Mouse (Mus musculus) intestine, embryonic 16.5 days (tissue): ENCODE data around the gene Dhx40. TPM values are rescaled to one million over a fixed set of nuclear protein-coding genes. Genes with fewer than 3 reads are reported as not detected.
A peak's percentile ranks its signal among the peaks of the same experiment; 100 is the strongest.

Experiments used
- ATAC-seq: fragments of 200-750 bp; cut with Nextera tagmentation; 2 replicates; pipeline ENCODE4 v1.8.0; 2017; ENCODE audit warnings: moderate TSS enrichment, moderate library complexity
- H3K27ac ChIP-seq: fragments of 300-500 bp; sonication (generic); 2 replicates; pipeline ENCODE4 v1.5.1; 2014; ENCODE audit warnings: mild to moderate bottlenecking, low read length
- H3K27me3 ChIP-seq: fragments of 300-500 bp; sonication (generic); replicated peaks from 2 replicates; pipeline ENCODE4 v1.6.1; 2014; ENCODE audit warnings: low read length, control low read depth, mixed read lengths; ENCODE audit not compliant: control insufficient read depth, insufficient read depth
- H3K36me3 ChIP-seq: fragments of 300-500 bp; sonication (generic); 2 replicates; pipeline ENCODE4 v1.6.1; 2014; ENCODE audit warnings: low read length, control low read depth; ENCODE audit not compliant: control insufficient read depth, insufficient read depth
- H3K4me1 ChIP-seq: fragments of 300-500 bp; sonication (generic); 2 replicates; pipeline ENCODE4 v1.6.1; 2014; ENCODE audit warnings: low read length, control low read depth, mixed read lengths; ENCODE audit not compliant: control insufficient read depth, insufficient read depth
- H3K4me2 ChIP-seq: fragments of 300-500 bp; sonication (generic); 2 replicates; pipeline ENCODE4 v1.6.1; 2014; ENCODE audit warnings: low read depth, low read length, control low read depth
- H3K4me3 ChIP-seq: fragments of 300-500 bp; sonication (generic); 2 replicates; pipeline ENCODE4 v1.5.1; 2014; ENCODE audit warnings: mild to moderate bottlenecking, low read length
- H3K9ac ChIP-seq: fragments of 300-500 bp; sonication (generic); 2 replicates; pipeline ENCODE4 v1.6.1; 2014; ENCODE audit warnings: low read depth, low read length
- H3K9me3 ChIP-seq: fragments of 300-500 bp; sonication (generic); 2 replicates; pipeline ENCODE4 v1.6.1; 2016; ENCODE audit warnings: low read length, control low read depth; ENCODE audit not compliant: control insufficient read depth
- WGBS: fragments of 180-500 bp; shearing (Covaris S2); extraction: QIAGEN DNeasy Blood & Tissue Kit; methylation state at CpG from one replicate; pipeline ENCODE4 v1.1.7; 2014; 5-methylcytosine and 5-hydroxymethylcytosine counted together
- polyA plus RNA-seq: library from polyadenylated mRNA; unstranded; fragments of >200 nt; fragmentation: Nextera tagmentation; extraction: Ambion mirVana; gene quantifications from 2 replicates; pipeline ENCODE4 v1.2.1, GENCODE M21; 2015

Dhx40 gene
- polyA plus RNA-seq = 12.8 and 13.2 TPM in 2 replicates

- Histone ChIP-seq H3K27ac (peak within 1 kb of the TSS; percentile 70), H3K9me3 (no peaks in the 10 kb centered on the region), H3K9ac (peak within 1 kb of the TSS; percentile 80), H3K4me2 (peak within 1 kb of the TSS; percentile 84), H3K4me1 (no peaks in the 10 kb centered on the region), H3K4me3 (peak within 1 kb of the TSS; percentile 100), H3K27me3 (no peaks in the 10 kb centered on the region), H3K36me3 (peaks cover 6% of the 10 kb centered on the region; the same call in 1 of the 2 replicates)
- peak; percentile 95 for ATAC-seq
- WGBS = 5% methylated on average over 38 of the region's 40 CpGs
Observed at GRCm38 (mm10) chr11:86807505-86807989, at the start of gene Dhx40. Dhx40 (minus strand) TSS chr11:86807746.

DNA sequence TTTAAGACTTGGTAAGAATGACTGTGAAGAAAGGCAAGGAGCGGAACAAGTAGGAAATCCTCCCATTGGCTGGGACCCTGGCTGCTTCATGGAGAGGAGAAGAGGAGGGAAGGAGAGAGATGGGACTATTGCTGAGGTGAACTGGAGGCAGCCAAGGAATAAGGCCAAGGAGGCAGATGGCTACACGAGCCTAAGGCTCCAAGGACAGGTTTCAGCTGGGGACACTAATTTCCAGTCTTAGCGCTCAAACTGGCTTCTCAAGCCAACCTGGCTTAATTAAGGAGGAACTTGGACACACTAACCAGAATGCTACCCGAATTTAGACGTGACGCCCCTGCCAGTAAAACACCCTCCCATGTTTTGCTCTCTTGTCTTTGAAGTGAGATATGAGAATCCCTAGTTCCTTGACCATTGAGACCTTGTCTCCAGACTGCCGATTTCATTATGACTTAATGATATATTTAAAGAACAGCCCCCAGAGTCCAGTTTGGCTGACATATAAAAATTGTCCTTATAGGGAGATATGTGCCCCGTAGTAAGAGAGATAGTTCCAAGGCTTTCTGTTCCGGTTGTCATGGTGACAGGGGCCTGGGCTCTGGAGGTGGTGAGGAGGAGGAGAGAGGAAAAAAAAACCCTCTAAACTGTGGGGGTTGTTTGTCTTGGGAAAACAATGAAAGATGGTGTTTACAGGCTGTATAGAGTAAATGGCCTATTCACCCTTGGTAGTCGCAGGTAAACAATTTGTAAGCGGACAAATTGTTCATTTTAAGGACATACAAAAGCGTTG is 48.3 kb upstream of the Dhx40 start:
- no peaks in the 10 kb centered on the region for H3K9me3 ChIP-seq
- no peak for ATAC-seq
- H3K9ac ChIP-seq = no peak overlapping the region
- H3K4me3 ChIP-seq = no peak overlapping the region
- no peak overlapping the region for H3K27ac ChIP-seq
- peaks cover 9% of the 10 kb centered on the region; the same call in 1 of the 2 replicates for H3K4me1 ChIP-seq
- no peak overlapping the region for H3K4me2 ChIP-seq
- WGBS = 75% methylated on average over 12 of the region's 12 CpGs
- H3K27me3 ChIP-seq = no peaks in the 10 kb centered on the region
- H3K36me3 ChIP-seq = no peaks in the 10 kb centered on the region

GRCm38 (mm10) chr11:86853081-86853480 is 45.5 kb upstream of the Dhx40 start:
- Histone ChIP-seq H3K9me3 (no peaks in the 10 kb centered on the region), H3K36me3 (no peaks in the 10 kb centered on the region), H3K4me2 (no peak overlapping the region), H3K4me1 (peaks cover 9% of the 10 kb centered on the region; the same call in 1 of the 2 replicates), H3K27me3 (no peaks in the 10 kb centered on the region), H3K4me3 (no peak overlapping the region), H3K27ac (no peak overlapping the region), H3K9ac (no peak overlapping the region)
- WGBS = 40% methylated on average over 3 of the region's 3 CpGs
- no peak for ATAC-seq

DNA sequence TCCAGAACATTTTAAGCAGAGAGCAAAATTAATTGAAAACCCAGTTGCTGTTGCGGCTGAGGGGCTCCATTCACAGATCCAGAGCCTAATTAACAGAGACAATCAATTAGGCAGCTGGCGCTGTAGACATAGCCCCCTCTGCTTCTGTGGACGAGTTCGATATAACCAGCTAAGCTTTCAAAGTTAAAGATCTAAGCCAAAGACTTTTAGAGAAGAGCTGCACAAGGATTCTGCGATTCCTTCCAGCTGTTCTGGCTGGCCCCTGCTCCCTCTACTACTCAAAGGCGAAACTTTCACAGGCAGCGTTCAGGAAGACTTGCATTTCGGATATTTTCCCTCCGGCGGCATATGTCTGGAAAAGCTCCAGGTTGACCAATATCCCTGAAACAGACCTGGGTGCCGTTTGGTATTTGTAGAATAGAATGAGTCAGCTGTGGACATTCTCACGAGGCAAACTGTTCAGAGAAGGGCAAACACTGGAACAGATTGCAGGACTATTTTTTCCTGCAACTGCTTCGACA is 45.0 kb upstream of the Dhx40 start:
- Histone ChIP-seq H3K27me3 (no peaks in the 10 kb centered on the region), H3K4me2 (peak overlapping the region; percentile 1; the same call in 1 of the 2 replicates), H3K4me1 (peaks cover 9% of the 10 kb centered on the region; the same call in 1 of the 2 replicates), H3K9ac (no peak overlapping the region), H3K27ac (peak overlapping the region; percentile 31; the same call in 1 of the 2 replicates), H3K4me3 (0 out of 2 replicates have a peak overlapping the region, but pooled peaks have one; percentile 2), H3K9me3 (no peaks in the 10 kb centered on the region), H3K36me3 (no peaks in the 10 kb centered on the region)
- ATAC-seq = no peak
- WGBS = 22% methylated on average over 13 of the region's 13 CpGs

DNA sequence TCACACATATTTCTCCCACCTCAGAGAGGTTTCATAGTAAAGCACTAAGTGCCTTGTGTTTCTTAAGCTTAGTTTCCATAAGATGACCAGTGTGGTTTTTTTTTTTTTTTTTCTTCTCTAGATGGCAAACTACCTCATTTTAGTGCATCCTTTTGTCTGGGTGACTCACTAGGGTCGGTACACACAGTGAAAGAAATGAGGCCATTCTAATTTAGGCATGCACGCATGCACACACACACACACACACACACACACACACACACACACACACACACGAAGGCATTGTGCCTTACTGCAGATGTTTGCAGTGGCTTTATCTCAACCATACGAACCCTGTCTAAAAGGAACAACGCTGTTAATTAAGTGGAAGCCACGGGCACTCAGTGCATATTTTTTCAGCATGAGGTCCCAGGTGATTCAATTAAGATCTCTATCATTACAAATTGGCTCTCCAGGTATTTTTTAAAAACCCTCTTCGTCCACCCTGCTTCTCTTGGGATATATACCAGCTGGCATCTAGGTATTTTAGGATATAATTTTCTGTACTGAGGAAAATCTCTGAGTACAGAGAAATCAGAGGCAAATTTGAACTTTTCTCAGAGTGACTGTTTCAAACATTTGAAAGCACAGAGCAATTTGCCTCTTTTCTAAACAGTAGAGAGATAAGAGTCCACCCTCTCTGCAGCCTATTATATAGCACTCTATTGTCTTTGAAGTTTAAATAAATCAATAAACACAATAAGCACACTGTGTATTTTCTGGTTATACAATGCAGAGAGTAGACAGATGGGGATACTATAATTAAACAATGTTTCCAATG is 44.4 kb upstream of the Dhx40 start:
- Histone ChIP-seq H3K4me2 (peak overlapping the region; percentile 1; the same call in 1 of the 2 replicates), H3K36me3 (no peaks in the 10 kb centered on the region), H3K27me3 (no peaks in the 10 kb centered on the region), H3K4me1 (peaks cover 9% of the 10 kb centered on the region; the same call in 1 of the 2 replicates), H3K9me3 (no peaks in the 10 kb centered on the region), H3K27ac (no peak overlapping the region), H3K4me3 (0 out of 2 replicates have a peak overlapping the region, but pooled peaks have one; percentile 2), H3K9ac (no peak overlapping the region)
- 20% methylated on average over 7 of the region's 7 CpGs for WGBS
- no peak for ATAC-seq

- Histone ChIP-seq H3K36me3 (no peaks in the 10 kb centered on the region), H3K4me3 (no peak overlapping the region), H3K27ac (no peak overlapping the region), H3K9ac (no peak overlapping the region), H3K4me2 (no peak overlapping the region), H3K9me3 (no peaks in the 10 kb centered on the region), H3K27me3 (no peaks in the 10 kb centered on the region), H3K4me1 (peaks cover 9% of the 10 kb centered on the region; the same call in 1 of the 2 replicates)
- no peak for ATAC-seq
- 38% methylated on average over 7 of the region's 7 CpGs for WGBS
Observed at GRCm38 (mm10) chr11:86851234-86851671, 43.7 kb upstream of the Dhx40 start.

GRCm38 (mm10) chr11:86843831-86844230 is 36.3 kb upstream of the Dhx40 start:
- Histone ChIP-seq H3K4me3 (no peak overlapping the region), H3K9ac (no peak overlapping the region), H3K4me2 (no peak overlapping the region), H3K27me3 (no peaks in the 10 kb centered on the region), H3K9me3 (no peaks in the 10 kb centered on the region), H3K27ac (no peak overlapping the region), H3K36me3 (no peaks in the 10 kb centered on the region), H3K4me1 (peaks cover 15% of the 10 kb centered on the region)
- WGBS = 63% methylated on average over 5 of the region's 5 CpGs
- ATAC-seq = no peak

DNA sequence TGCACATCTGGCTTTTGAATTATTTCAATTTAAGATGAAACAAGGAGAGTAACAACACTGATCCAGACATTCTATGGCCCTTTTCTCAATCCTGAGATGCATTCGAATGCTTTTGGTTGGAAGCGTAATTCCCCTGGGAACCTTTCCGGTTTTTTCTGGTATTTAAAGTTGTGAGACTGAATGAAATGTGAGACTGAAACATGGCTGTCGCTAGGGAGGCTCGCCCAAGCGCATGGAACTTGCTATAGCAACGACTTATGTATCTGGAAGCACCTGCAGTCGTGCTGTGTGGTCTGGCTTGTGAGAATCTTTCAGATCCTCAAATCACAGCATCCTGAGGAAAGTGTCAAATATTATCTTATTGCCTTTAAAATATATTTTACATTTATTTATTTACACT is 33.7 kb upstream of the Dhx40 start:
- ATAC-seq = no peak
- Histone ChIP-seq H3K27me3 (no peaks in the 10 kb centered on the region), H3K9ac (no peak overlapping the region), H3K9me3 (no peaks in the 10 kb centered on the region), H3K36me3 (no peaks in the 10 kb centered on the region), H3K4me1 (peaks cover 15% of the 10 kb centered on the region), H3K4me2 (no peak overlapping the region), H3K27ac (no peak overlapping the region), H3K4me3 (no peak overlapping the region)
- 75% methylated on average over 8 of the region's 8 CpGs for WGBS
